Mouse (Mus musculus) urinary bladder, postnatal 14 days (tissue): ENCODE data around the gene Rrm1.
"Not testable (repeated sequence)": the region's sequence is repeated elsewhere in the genome, so short reads cannot be mapped to it uniquely, and the experiment has no call there.

Source experiments
- DNase-seq: peaks from one replicate; pipeline ENCODE4 v3.0.0; 2021; ENCODE audit warnings: low spot score

The Rrm1 gene

DNA sequence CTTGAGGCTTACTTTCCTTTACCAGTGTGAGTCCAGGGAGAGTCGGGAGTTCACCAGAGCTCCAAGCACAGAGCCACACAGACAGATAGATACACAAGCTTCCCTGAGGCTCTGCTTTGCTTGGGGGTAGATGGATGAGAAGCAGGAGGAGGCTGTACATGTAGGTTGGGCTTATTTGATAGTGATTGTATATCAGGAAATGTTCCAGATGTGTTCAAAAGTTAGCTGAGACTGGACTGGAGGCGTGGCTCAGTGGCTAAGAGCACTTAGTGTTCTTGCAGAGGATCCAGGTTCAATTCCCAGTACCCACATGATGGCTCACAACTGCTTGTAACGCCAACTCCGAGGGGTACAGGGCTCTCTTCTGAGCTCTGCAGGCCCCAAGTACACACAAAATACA is 36.9 kb downstream of the Rrm1 start:
- DNase-seq = no peak

DNA sequence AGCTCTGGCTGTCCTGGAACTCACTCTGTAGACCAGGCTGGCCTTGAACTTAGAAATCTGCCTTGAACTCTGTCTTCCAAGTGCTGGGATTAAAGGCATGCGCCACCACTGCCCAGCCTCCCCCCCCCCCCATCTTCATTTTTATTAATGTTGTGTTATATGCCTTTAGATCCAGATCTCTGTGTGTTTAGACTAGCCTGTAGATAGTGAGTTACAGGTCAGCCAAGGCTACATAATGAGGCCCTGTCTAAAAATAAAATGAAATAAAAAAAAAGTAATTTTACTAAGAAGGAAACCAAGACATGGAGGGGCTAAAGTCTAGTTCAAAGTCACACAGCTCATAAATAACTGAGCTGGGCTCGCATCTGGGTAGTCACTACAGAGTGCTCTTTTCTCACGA is 37.4 kb downstream of the Rrm1 start:
- DNase-seq = no peak

DNA sequence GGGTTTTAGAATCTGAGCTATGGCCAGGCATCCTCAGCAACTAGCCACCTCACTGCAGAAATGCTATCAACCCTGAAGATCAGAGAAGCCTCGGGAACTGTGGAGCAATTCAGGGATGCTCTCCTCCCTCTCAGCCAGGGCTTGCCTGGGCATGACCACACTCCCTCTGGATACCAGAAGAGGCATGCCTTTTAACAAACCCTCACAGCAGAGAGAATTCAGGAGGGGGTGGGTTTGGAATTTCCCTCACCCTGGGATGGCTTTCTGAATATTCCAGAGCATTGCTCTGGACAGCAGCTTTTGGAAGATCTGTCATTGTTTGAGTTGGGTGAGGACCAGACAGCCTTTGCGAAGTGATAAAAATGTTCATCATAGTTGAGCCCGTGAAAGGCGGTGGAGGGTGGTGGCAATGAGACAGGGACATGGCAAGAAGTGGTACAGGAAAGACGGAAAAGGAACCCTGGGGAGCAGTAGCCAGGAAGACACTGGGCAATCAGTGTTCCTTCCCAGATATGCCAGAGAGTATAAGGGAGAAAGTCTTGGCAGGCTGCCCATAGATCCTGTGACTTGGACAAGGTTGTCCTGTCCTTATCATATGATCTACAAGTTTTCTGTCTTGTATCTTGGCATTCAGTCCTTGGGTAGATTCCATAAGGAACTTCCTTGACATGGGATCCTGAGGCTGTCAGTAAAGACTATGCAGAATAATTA is 38.0 kb downstream of the Rrm1 start:
- DNase-seq = peak; percentile 62

DNA sequence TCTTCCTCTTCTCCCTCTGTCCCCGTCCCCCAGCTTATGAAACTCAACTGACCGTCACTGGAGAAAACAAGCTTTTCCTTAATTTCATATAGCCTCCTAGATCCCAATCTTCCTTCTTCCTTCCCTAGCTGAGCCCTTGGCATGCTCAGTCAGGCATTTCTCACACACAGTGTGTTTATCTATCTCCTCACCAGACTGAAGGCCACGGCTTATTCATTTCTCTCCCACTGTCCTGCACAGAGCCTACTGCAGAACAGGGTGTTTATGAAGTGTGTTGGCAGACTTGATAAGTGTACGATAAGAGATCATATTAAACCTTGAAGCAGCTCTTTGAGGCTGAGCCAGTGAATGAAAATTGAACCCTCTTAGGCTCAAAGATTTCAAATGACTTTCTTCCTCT is 39.3 kb downstream of the Rrm1 start:
- DNase-seq = no peak

DNA sequence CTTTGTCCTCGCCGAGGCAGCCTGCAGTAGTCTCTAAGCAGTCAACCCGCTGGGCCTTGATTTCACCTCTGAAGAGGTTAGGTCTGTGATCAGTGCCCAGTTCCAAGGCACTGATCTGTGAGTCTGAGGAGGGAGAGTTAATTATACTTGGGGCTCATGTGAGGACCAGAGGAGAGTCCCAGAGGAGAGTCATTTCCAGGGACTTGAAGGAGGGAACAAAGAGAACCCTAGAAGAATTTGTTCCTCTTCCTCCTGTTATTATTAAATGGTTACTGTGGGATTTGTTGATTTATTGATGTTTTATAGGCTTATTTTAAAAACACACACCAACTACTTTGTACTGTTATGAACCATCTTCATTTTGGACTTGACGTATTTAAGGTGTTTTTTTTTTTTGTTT is 40.1 kb downstream of the Rrm1 start, which contains the start of gene Olfr543:
Gene Olfr543, minus strand, starts transcription at position 101 of the 400 bp plus-strand sequence.
- no peak for DNase-seq

DNA sequence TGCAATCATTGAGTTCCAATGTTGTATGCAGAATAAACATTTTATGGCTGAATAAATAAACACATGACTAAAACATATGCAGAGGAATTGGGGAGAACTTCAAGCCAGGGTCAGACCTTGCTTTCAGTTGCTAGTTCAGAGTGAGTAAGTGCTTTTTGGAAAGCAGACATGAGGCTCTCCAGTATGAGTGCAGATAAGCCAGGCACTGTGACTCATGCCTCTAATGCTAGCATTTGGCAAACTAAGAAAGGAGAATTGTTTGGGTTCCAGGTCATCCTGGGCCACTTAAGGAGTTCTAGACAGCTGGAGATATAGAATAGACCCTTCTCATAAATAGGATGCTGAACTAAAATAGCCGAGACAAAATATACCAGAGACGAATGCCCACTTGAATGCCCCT is 42.2 kb downstream of the Rrm1 start:
- DNase-seq = peak; percentile 14

DNA sequence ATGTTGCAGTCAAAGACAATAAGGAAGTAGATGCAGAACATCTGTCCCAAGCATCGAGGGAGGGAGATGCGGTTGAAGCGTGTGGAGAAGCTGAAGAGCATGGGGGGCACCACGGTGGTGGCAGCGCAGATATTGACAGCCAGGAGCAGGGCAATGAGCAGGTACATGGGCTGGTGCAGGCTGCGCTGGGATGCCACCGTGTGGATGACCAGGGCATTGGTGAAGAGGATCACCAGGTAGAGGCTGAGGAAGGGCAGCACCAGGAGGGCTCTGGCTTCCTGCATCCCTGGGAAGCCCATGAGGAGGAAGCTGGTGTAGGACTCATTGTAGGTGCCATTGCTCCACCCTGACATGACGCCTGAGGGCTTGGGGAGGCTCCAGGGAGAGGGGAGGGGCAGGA is 43.3 kb downstream of the Rrm1 start:
- DNase-seq = not testable (repeated sequence)

DNA sequence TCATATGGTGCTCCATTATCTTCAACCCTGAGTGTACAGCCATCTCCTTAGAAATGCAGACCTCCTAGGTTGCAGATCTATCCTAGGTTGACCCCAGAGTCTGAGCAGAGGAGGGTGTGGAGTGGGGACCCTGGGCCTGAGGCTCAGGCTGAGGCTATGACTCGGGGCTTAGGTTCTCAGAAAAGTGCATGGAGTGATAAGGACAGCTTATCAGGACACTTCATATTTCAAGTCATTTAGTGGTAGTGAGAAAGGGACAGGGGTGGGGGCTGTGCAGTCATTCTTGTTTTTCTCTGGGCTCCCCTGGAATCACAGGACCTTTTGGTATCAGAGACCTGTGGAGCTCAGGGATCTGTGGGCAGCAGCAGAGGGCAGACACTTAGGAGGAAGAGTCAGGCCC is 44.6 kb downstream of the Rrm1 start:
- no peak for DNase-seq

DNA sequence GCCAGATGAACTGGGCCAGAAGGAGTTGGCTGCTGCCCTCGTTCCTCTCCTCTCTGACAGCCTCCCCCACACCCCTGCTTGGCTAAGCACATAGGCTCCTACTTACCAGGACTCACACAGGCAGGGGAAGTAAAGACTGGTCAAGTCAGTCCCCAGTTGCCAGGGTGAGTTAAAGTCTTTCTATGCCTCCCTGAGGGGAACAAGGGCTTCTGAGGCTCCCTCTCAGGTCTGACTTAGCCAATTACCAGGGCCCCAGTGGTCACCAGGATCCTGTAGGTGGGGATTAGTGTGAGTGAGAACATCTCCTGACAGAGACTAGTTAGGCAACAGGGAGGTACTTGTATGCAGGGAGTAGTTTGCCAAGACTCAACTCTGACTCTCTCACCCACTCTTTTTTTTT is 46.7 kb downstream of the Rrm1 start, which contains the start of gene Olfr544:
Gene Olfr544, minus strand, starts transcription at position 153 of the 400 bp plus-strand sequence.
- no peak for DNase-seq

DNA sequence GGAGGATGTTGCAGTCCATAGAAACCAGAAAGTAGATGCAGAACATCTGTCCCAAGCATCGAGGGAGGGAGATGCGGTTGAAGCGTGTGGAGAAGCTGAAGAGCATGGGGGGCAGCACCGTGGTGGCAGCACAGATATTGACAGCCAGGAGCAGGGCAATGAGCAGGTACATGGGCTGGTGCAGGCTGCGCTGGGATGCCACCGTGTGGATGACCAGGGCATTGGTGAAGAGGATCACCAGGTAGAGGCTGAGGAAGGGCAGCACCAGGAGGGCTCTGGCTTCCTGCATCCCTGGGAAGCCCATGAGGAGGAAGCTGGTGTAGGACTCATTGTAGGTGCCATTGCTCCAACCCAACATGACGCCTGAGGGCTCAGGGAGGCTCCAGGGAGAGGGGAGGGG is 52.9 kb downstream of the Rrm1 start:
- not testable (repeated sequence) for DNase-seq

DNA sequence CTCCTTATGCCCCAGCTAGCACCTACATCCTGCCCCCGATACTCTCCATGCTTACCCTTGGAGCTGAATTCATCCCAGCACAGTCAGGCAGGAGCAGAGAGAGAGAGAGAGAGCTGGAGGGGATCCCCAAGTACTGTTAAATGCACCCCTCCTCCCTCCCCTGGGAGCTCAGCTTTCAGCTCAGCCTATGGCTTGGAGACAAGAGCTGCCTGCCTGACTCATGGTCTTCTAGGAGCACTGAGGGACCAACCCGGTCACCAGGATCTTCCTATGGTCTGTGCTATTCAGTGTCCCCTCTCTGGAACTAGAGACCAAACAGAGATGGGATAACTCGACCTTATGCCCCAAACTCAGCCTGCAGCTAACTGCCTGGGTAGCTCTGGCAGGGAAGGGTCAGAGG is 58.0 kb downstream of the Rrm1 start, which contains the start of gene Olfr545:
Gene Olfr545, minus strand, starts transcription at position 101 of the 400 bp plus-strand sequence.
- DNase-seq = no peak

DNA sequence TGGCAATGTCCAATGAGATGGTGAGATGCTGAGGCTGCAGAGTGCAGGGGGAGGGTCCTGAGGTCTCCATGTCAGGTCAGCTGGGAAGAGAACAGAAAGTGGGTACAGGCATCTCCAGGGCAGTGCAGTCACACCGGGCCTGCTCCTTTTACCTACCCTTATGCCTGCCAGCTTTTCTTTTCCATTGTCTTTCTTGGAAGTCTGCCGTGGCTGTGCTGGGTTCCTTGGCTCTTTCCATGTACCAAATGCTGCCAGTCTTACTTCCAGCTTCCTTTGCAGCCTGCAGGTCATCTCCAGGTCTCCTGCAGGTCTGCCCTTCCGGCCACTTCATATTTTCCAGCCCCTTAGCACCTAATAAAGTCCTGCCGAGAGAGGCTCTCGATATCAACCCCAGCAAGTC is 60.5 kb downstream of the Rrm1 start:
- DNase-seq = no peak

DNA sequence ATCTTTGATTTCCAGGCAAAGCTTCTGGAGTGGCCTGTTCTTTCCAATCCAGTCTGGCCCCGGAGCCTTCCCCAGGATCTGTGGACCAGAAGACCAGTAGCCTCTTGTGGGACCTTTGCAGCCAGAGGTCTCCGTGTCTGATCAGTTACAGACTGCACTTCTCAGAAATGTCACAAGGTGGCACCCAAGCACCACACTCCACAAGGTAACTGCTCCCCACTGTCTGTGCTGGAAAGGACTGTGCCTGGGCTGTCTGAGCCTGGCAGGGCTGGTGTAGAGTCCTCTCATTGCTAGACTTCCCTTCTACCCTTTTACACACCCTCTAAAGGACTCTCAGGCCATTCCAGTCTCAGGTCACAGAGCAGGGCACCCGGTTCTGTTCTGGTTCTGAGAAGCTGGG is 65.4 kb downstream of the Rrm1 start:
- DNase-seq = peak; percentile 72

DNA sequence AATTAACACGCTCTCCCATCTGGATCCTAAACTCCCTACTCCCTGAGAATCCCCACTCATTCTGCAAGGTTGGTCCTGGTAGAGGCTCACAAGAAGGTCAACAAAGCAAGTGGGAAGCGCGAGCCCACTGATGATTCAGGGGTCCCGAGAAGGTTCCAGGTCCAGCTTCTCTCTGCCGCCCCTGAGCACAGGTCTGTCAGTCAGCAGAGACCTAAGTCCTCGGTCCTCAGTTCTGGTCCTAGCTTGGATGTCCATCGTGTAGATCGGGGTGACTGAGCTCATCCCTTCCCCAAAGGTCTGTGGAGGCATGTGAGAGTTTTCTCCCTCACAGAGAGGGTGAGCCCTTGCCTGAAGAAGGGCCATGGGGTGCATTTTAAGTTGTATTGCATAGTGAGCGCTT is 66.6 kb downstream of the Rrm1 start:
- no peak for DNase-seq

DNA sequence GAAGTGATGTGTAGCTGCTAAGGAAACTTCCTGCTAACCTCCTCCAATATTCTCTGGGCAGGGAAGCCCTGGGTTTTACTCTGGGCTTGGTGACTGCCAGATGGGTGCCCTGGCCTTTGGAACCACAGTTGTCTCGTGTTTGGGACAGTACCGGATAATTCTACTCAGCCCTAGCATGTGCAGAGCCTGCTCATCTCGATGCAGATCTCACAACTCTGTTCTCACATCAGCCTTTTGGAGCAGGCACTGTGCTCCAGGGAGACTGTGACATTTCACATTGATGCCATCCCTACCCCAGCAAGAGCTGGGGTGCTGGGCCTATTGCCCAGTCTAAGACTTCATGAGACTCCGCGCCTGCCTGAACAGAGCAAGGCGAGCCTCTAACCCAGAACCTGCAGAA is 67.2 kb downstream of the Rrm1 start:
- DNase-seq = no peak

DNA sequence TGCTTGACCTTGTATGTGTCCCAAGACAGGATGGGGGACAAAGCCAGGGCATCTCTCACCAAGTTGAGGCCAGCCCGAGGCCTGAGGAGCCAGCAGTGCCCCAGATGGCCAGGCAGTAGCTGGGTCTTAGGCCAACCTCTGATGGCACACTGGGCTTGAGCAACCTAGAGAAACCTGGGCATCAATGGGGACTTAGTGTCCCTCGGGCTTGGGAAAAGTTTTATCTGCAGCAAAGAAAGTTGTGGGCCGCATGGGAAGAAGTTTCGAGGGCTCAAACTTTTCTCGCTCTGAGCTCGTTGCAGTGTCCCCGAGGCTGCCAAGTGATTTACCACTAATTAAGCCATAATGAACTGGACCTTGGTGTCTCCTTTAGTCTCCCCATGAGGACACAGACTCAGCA is 68.2 kb downstream of the Rrm1 start:
- no peak for DNase-seq

DNA sequence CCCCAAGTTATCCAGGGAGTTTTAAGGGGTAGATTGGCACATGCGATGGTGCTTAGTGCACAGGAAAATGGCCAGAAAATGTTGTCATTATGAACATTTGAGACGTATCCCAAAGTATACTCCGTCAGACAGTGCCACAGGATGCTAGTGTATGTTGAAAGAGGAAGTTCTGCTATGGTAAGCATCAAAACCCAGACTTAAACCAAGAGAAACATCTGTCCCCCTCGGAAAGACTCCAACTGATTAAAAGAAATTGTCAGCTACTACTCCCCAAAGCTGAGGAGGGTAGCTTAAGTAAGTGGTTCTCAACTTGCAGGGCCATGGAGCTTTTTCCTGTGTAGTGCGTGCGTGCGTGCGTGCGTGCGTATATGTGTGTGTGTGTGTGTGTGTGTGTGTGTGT is 70.4 kb downstream of the Rrm1 start:
- no peak for DNase-seq

DNA sequence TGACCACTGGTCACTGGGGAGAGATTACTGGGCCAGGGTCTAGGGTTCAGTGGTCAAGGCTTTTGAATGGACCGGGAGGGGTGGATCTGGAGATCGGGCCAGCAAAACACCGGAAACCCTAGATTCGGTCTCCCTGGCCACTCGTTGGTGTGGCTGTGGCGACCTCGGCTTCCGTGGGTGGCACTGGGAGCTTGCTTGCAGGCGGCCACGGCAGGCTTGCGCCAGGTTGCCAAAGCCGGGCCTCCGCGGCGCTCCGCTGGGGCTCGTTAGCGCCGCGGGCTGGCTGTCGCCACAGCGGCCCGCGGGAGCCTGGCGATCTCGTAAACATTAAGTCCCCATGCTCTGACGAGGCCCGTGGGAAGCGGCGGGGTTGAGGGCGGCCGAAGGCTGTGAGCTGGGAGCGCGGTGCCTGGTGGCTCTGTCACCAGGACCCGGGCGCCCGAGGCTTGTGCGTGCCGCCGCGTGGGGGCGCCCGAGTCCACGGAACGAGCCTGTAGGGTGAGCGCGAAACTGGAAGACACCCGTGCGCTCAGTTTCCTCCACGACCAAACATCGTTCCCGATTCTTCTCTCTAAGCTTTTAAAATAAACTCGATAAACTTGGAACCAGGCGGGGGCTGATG is 71.4 kb downstream of the Rrm1 start:
- peak; percentile 89 for DNase-seq

DNA sequence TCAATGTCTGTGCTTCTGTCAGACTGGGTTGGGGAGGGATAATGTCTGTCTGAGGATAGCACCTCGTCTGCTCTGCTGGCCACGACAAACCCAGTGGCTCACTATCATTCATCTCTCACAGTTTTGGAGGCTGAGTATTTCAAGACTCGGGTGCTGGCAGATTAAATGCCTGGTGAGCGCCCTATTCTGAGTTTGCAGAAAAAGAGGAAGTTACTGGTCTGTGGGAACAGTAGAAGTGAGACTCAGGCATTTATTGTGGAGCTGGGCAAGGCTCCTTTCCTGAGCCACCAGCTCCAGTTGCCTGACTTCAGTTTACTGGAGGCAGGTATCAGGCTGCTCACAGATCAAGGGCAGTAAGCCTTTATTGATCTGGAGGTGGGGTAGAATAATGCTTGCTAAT is 72.6 kb downstream of the Rrm1 start:
- no peak for DNase-seq

DNA sequence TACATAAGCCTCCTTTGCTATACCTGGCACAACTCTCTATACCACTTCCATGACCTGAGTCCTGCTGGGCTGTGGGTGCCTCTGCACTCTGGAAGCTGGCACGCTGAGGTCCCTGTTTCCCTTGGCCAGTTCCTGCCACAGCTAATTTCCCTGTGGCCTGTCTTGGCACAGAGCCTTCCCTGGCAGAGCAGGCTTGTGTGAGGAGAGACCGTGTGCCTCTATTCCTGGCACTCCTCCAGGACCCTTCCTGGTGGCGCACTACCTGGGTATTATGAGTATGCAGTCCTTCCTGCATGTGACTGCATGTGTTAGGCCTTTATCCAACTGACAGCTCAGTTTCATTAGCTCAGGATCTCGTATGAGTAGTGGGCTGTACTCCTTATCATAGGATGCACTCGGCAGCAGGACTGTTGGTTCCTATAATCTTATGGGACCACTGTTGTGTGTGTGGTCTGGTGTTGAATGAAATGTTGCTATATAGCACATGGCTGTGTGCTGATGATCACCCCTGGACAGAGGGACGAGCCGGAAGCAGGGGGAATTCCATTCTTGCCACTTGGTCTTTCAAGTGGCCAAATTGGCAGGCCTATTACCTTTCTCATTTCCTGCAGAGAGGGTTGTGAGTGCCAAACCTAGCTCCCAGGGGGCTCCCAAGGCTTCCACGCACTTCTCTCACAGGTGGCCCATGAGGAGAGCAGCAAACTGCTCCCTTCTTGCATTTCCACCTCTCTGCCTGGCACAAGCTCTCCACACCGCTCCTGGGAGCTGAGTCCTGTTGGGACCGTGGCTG is 75.0 kb downstream of the Rrm1 start:
- peak; percentile 26 for DNase-seq

DNA sequence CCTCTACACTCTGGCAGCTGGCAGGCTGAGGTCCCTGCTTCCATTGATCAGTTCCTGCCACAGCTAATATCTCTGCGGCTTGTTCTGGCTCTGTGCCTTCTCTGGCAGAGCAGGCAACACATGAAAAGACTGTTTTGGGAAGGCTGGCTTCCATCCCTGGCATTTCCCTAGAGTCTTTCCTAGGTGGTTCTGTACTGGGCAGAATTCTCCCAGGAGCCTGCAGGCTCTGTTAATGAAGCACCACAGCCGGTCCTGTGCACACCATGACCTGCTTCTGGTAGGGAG is 75.5 kb downstream of the Rrm1 start:
- DNase-seq = no peak
